Mouse (Mus musculus) liver, postnatal 0 days (tissue): ENCODE results near the gene Chac1.

ENCODE experiments used
- CTCF ChIP-seq: sonication (generic); IDR thresholded peaks from 2 replicates; pipeline ENCODE4 v1.5.1; 2016; ENCODE audit warnings: antibody characterized with exemption, low read depth
- EP300 ChIP-seq: IDR thresholded peaks from 2 replicates; pipeline ENCODE4 v1.6.1; 2016; ENCODE audit warnings: antibody characterized with exemption, low read depth, mild to moderate bottlenecking

- TF ChIP-seq CTCF = peak; percentile 18; the same call in 1 of the 2 replicates
- TF ChIP-seq EP300 = no peak
Observed at GRCm38 (mm10) chr2:119325568-119326143, 25.4 kb upstream of the Chac1 start, which contains the start of gene Dll4.
